Mouse (Mus musculus) heart, postnatal 0 days (tissue): ENCODE results near the gene Efna2.

Experiments used
- CTCF ChIP-seq: IDR thresholded peaks from 2 replicates; pipeline ENCODE4 v1.5.1; 2016; ENCODE audit warnings: antibody characterized with exemption, control low read depth, low read depth
- EP300 ChIP-seq: IDR thresholded peaks from 2 replicates; pipeline ENCODE4 v1.6.1; 2016; ENCODE audit warnings: antibody characterized with exemption, low read depth

DNA sequence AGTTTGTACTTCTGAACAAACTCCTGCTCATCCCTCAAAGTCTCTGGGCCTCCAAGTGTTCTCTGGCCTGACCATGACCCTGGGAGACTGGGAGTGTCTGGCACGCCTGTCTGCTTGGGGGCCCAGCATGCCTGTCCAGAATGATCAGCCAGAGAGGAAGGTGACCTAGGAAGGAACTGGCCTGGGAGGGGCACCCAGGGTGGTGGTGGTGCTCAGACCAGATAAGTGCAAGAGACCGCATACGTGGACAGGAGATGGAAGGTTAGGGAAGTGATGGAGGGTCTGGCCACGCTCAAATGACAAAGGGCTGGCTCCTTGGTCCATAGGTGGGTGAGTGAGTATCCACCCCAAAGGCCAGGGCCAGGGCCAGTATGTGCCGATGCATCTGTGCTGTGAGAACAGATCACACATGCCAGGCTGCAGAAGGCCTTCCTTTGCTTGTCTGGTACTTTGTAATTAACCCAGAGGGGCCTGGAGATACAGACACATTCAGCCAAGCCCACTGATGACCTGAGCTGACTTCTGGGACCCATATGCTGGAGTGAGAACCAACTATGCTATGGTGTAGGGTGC is 32.0 kb upstream of the Efna2 start:
- TF ChIP-seq CTCF: no peak
- no peak for TF ChIP-seq EP300
